Mouse (Mus musculus): ENCODE results near the gene Kmt2c. TPM values are rescaled to one million over a fixed set of nuclear protein-coding genes. Genes with fewer than 3 reads are reported as not detected.

The Kmt2c gene
- polyA plus RNA-seq, 1 experiment from 2014 or later, result 5.8 TPM

GRCm38 (mm10) chr5:25268258-25268888 lies 230.2 kb downstream of the Kmt2c start:
- 86% methylated on average over 4 of the region's 4 CpGs for WGBS (ENCODE audit: insufficient replicate concordance)
- Histone ChIP-seq H3K9me3 (replicated peaks) (no peaks in the 10 kb centered on the region), H3K4me2 (no peak overlapping the region), H3K36me3 (replicated peaks) (peaks cover 26% of the 10 kb centered on the region), H3K27me3 (no peaks in the 10 kb centered on the region), H3K4me1 (replicated peaks) (no peaks in the 10 kb centered on the region), H3K9ac (no peak overlapping the region), H3K27ac (replicated peaks) (no peak overlapping the region), H3K4me3 (replicated peaks) (no peak overlapping the region)
- ATAC-seq (ENCODE audit: insufficient read depth), result no peak

- no peak overlapping the region for H3K27ac ChIP-seq (replicated peaks)
- H3K4me2 ChIP-seq, result no peak overlapping the region
- H3K4me3 ChIP-seq (replicated peaks), result no peak overlapping the region
- no peaks in the 10 kb centered on the region for H3K9me3 ChIP-seq (replicated peaks)
- no peak for ATAC-seq (ENCODE audit: insufficient read depth)
- WGBS (ENCODE audit: insufficient replicate concordance), result 69% methylated on average over 7 of the region's 7 CpGs
- H3K36me3 ChIP-seq (replicated peaks), result peaks cover 12% of the 10 kb centered on the region; the same call in 1 of the 2 replicates
- H3K4me1 ChIP-seq (replicated peaks), result no peaks in the 10 kb centered on the region
- H3K9ac ChIP-seq, result no peak overlapping the region
- H3K27me3 ChIP-seq, result no peaks in the 10 kb centered on the region
Observed at GRCm38 (mm10) chr5:25262266-25262665, 236.3 kb downstream of the Kmt2c start.

- Histone ChIP-seq H3K36me3 (replicated peaks) (peaks cover 12% of the 10 kb centered on the region; the same call in 1 of the 2 replicates), H3K27ac (replicated peaks) (no peak overlapping the region), H3K27me3 (no peaks in the 10 kb centered on the region), H3K9ac (no peak overlapping the region), H3K4me1 (replicated peaks) (no peaks in the 10 kb centered on the region), H3K9me3 (replicated peaks) (no peaks in the 10 kb centered on the region), H3K4me3 (replicated peaks) (no peak overlapping the region), H3K4me2 (no peak overlapping the region)
- WGBS (ENCODE audit: insufficient replicate concordance), result 71% methylated on average over 6 of the region's 6 CpGs
- no peak for ATAC-seq (ENCODE audit: insufficient read depth)
Observed at GRCm38 (mm10) chr5:25261452-25261851, 237.1 kb downstream of the Kmt2c start.

- ATAC-seq (ENCODE audit: insufficient read depth), result no peak
- H3K36me3 ChIP-seq (replicated peaks), result no peaks in the 10 kb centered on the region; the same call in 1 of the 2 replicates
- no peak overlapping the region for H3K9ac ChIP-seq
- 0 out of 2 replicates have a peak, but pooled peaks cover 6% of the 10 kb centered on the region for H3K4me1 ChIP-seq (replicated peaks)
- 74% methylated on average over 2 of the region's 2 CpGs for WGBS (ENCODE audit: insufficient replicate concordance)
- H3K9me3 ChIP-seq (replicated peaks), result no peaks in the 10 kb centered on the region
- no peak overlapping the region for H3K4me2 ChIP-seq
- H3K27me3 ChIP-seq, result no peaks in the 10 kb centered on the region
- H3K4me3 ChIP-seq (replicated peaks), result no peak overlapping the region
- H3K27ac ChIP-seq (replicated peaks), result no peak overlapping the region
Observed at GRCm38 (mm10) chr5:25256686-25257085, 241.9 kb downstream of the Kmt2c start.

- Histone ChIP-seq H3K9ac (no peak overlapping the region), H3K36me3 (replicated peaks) (no peaks in the 10 kb centered on the region; the same call in none of the 2 replicates), H3K4me1 (replicated peaks) (0 out of 2 replicates have a peak, but pooled peaks cover 6% of the 10 kb centered on the region), H3K4me2 (no peak overlapping the region), H3K27ac (replicated peaks) (no peak overlapping the region), H3K4me3 (replicated peaks) (no peak overlapping the region), H3K27me3 (no peaks in the 10 kb centered on the region), H3K9me3 (replicated peaks) (no peaks in the 10 kb centered on the region)
- 77% methylated on average over 4 of the region's 4 CpGs for WGBS (ENCODE audit: insufficient replicate concordance)
- ATAC-seq (ENCODE audit: insufficient read depth), result no peak
Observed at GRCm38 (mm10) chr5:25254491-25254890, 244.1 kb downstream of the Kmt2c start.

- no peak overlapping the region for H3K27ac ChIP-seq (replicated peaks)
- ATAC-seq (ENCODE audit: insufficient read depth), result peak; percentile 22; the same call in 1 of the 2 replicates
- no peak overlapping the region for H3K4me3 ChIP-seq (replicated peaks)
- H3K4me2 ChIP-seq, result no peak overlapping the region
- peaks cover 3% of the 10 kb centered on the region for H3K36me3 ChIP-seq (replicated peaks)
- H3K9ac ChIP-seq, result no peak overlapping the region
- H3K4me1 ChIP-seq (replicated peaks), result 0 out of 2 replicates have a peak, but pooled peaks cover 6% of the 10 kb centered on the region
- H3K27me3 ChIP-seq, result no peaks in the 10 kb centered on the region
- 68% methylated on average over 8 of the region's 8 CpGs for WGBS (ENCODE audit: insufficient replicate concordance)
- H3K9me3 ChIP-seq (replicated peaks), result no peaks in the 10 kb centered on the region
Observed at GRCm38 (mm10) chr5:25252825-25253544, 245.6 kb downstream of the Kmt2c start.

GRCm38 (mm10) chr5:25252423-25252822 lies 246.2 kb downstream of the Kmt2c start:
- H3K4me2 ChIP-seq, result no peak overlapping the region
- no peaks in the 10 kb centered on the region for H3K27me3 ChIP-seq
- ATAC-seq (ENCODE audit: insufficient read depth), result peak; percentile 56
- H3K36me3 ChIP-seq (replicated peaks), result peaks cover 3% of the 10 kb centered on the region
- no peak overlapping the region for H3K4me3 ChIP-seq (replicated peaks)
- H3K27ac ChIP-seq (replicated peaks), result peak overlapping the region; percentile 63
- H3K9me3 ChIP-seq (replicated peaks), result no peaks in the 10 kb centered on the region
- 0 out of 2 replicates have a peak, but pooled peaks cover 6% of the 10 kb centered on the region for H3K4me1 ChIP-seq (replicated peaks)
- 46% methylated on average over 2 of the region's 2 CpGs for WGBS (ENCODE audit: insufficient replicate concordance)
- no peak overlapping the region for H3K9ac ChIP-seq

- Histone ChIP-seq H3K4me3 (replicated peaks) (no peak overlapping the region), H3K27ac (replicated peaks) (peak overlapping the region; percentile 66), H3K4me2 (no peak overlapping the region)
Observed at GRCm38 (mm10) chr5:25247036-25247435, 251.5 kb downstream of the Kmt2c start.

GRCm38 (mm10) chr5:25246473-25246865 lies 252.1 kb downstream of the Kmt2c start:
- Histone ChIP-seq H3K27ac (replicated peaks) (no peak overlapping the region; the same call in 1 of the 2 replicates), H3K4me2 (no peak overlapping the region), H3K4me1 (replicated peaks) (0 out of 2 replicates have a peak, but pooled peaks cover 4% of the 10 kb centered on the region), H3K9ac (no peak overlapping the region), H3K9me3 (replicated peaks) (no peaks in the 10 kb centered on the region), H3K36me3 (replicated peaks) (peaks cover 3% of the 10 kb centered on the region; the same call in 1 of the 2 replicates), H3K27me3 (no peaks in the 10 kb centered on the region), H3K4me3 (replicated peaks) (no peak overlapping the region)
- WGBS (ENCODE audit: insufficient replicate concordance), result 32% methylated on average over 1 of the region's 1 CpGs
- no peak for ATAC-seq (ENCODE audit: insufficient read depth)

More at GRCm38 (mm10) chr5:25247036-25247435, 251.5 kb downstream of the Kmt2c start:
- Histone ChIP-seq H3K4me1 (replicated peaks) (0 out of 2 replicates have a peak, but pooled peaks cover 4% of the 10 kb centered on the region), H3K9ac (no peak overlapping the region), H3K36me3 (replicated peaks) (peaks cover 3% of the 10 kb centered on the region; the same call in 1 of the 2 replicates), H3K27me3 (no peaks in the 10 kb centered on the region), H3K9me3 (replicated peaks) (no peaks in the 10 kb centered on the region)
- 58% methylated on average over 3 of the region's 3 CpGs for WGBS (ENCODE audit: insufficient replicate concordance)
- ATAC-seq (ENCODE audit: insufficient read depth), result no peak

GRCm38 (mm10) chr5:25245806-25246472 lies 252.6 kb downstream of the Kmt2c start:
- WGBS (ENCODE audit: insufficient replicate concordance), result 66% methylated on average over 10 of the region's 10 CpGs
- H3K27ac ChIP-seq (replicated peaks), result no peak overlapping the region

GRCm38 (mm10) chr5:25243101-25243500 lies 255.5 kb downstream of the Kmt2c start:
- Histone ChIP-seq H3K4me1 (replicated peaks) (0 out of 2 replicates have a peak, but pooled peaks cover 4% of the 10 kb centered on the region), H3K36me3 (replicated peaks) (no peaks in the 10 kb centered on the region), H3K9me3 (replicated peaks) (no peaks in the 10 kb centered on the region), H3K27me3 (no peaks in the 10 kb centered on the region), H3K9ac (no peak overlapping the region), H3K4me3 (replicated peaks) (no peak overlapping the region), H3K4me2 (no peak overlapping the region), H3K27ac (replicated peaks) (no peak overlapping the region)
- whole genome bisulfite sequencing (ENCODE audit: insufficient replicate concordance), result 47% methylated on average over 6 of the region's 6 CpGs
- ATAC-seq (ENCODE audit: insufficient read depth), result no peak

More at GRCm38 (mm10) chr5:25245806-25246472, 252.6 kb downstream of the Kmt2c start:
- H3K9ac ChIP-seq, result no peak overlapping the region
- H3K4me3 ChIP-seq (replicated peaks), result no peak overlapping the region
- H3K27me3 ChIP-seq, result no peaks in the 10 kb centered on the region
- H3K36me3 ChIP-seq (replicated peaks), result peaks cover 3% of the 10 kb centered on the region; the same call in 1 of the 2 replicates
- H3K4me2 ChIP-seq, result no peak overlapping the region
- no peak for ATAC-seq (ENCODE audit: insufficient read depth)
- 0 out of 2 replicates have a peak, but pooled peaks cover 4% of the 10 kb centered on the region for H3K4me1 ChIP-seq (replicated peaks)
- H3K9me3 ChIP-seq (replicated peaks), result no peaks in the 10 kb centered on the region

Data from liver, embryonic 15.5 days (tissue).